Mouse (Mus musculus) heart, postnatal 25 days (tissue): ENCODE measurements around the gene Txndc16. TPM values are rescaled to one million over a fixed set of nuclear protein-coding genes. Genes with fewer than 3 reads are reported as not detected.

Source experiments
- DNase-seq: peaks from one replicate; pipeline ENCODE4 v3.0.0; 2022; ENCODE audit warnings: low spot score
- intact Hi-C: fragments of 180-260 bp; cut with DNase I; formaldehyde crosslinking; loops from one replicate; pipeline ENCODE4 v1.15.1; 2025
- total RNA-seq, 2 experiments: library from RNA; stranded (reverse); gene quantifications; 2 replicates each; pipeline ENCODE4 v1.2.3; 2021

Txndc16 gene
- 10 to 100 TPM; 11.0 to 13.2 TPM for total RNA-seq

GRCm38 (mm10) chr14:45220090-45220956, at the start of gene Txndc16:
Gene Txndc16 (minus strand): TSS chr14:45220328.
- intact Hi-C loops = no loop called here
- peak; percentile 54 for DNase-seq

- intact Hi-C loops = no loop called here
- DNase-seq = no peak
Observed at GRCm38 (mm10) chr14:45263831-45264592, 43.9 kb upstream of the Txndc16 start.

DNA sequence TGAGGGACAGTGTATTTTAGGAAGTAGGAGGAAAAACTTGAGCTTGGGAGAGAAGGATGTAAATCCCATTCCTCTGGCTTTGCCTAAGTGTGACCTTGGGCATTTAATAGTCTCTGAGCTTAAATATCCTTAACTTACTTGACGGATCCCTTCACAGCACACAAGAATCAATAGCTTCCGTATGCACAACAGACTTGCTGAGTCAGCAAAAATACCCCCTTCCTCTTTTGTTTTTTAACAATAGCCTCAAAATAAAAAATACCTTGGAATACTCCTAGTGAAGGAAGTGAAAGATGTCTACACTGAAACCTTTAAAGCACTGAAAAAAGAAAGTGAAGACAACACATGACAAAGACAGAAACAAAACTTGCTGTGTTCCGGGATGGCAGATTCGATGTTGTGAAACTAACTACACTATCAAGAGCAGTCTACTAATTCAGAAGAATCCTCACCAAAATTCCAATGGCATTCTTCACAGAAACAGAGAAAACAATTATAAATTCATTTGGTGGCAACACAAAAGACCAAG, 31.5 kb upstream of the Txndc16 start:
- no peak for DNase-seq
- intact Hi-C loops = no loop called here

DNA sequence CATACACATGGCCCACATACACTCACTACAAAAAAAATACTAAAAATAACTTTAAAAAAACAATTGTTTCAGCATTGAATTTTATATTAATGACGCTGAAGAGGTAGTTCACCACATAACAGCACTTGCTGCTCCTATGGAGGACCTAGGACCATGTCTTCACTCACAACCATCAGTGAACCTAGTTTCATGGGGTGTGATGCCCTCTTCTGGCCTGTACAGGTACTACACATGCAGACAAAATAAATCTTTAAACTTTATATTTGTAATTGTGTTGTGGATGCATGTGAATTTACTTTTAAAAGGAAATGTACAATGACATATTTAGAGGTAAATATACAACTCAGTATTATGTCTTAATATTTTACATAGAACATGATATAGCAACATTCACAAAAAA, 21.5 kb upstream of the Txndc16 start:
- DNase-seq = no peak
- intact Hi-C loops = no loop called here

DNA sequence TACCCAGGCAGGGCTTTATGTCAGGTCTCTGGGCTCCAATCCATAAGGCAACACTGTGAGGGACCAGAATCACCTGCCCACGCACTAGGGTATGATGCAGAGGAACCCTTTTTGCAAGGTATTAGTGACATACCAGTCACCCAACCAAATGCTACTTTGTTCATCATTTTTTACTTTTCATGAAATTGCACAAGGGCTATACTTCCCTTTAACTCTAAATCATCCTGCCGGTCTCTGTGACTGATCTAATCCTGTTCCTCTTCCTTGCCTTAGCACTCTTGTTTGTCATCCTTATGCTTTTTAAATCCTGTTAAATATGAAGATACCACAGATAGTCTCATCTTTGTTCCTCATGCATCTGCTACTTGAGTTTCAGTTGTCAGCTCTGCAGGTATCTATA, 18.9 kb upstream of the Txndc16 start:
- intact Hi-C loops = no loop called here
- no peak for DNase-seq

- DNase-seq = no peak
- intact Hi-C loops = no loop called here
Observed at GRCm38 (mm10) chr14:45220957-45221630, 966 bp upstream of the Txndc16 start.

GRCm38 (mm10) chr14:45219281-45220089, 643 bp downstream of the Txndc16 start, which contains the start of gene Gpr137c:
Gene Gpr137c (plus strand): TSS chr14:45219717.
- intact Hi-C loops = loop anchor here (10.0 kb wide), 2 partner anchors 95 to 435 kb away; partner anchors contain the start of genes Ddhd1 and Ero1l
- peak; percentile 99 for DNase-seq

- no peak for DNase-seq
- intact Hi-C loops = loop anchor here (10.0 kb wide), 2 partner anchors 97 to 437 kb away; partner anchors contain the start of genes Ddhd1 and Ero1l
Observed at GRCm38 (mm10) chr14:45217693-45218092, 2.4 kb downstream of the Txndc16 start.

GRCm38 (mm10) chr14:45216711-45217340, 3.3 kb downstream of the Txndc16 start:
- no peak for DNase-seq
- intact Hi-C loops = loop anchor here (10.0 kb wide), 2 partner anchors 98 to 438 kb away; partner anchors contain the start of genes Ddhd1 and Ero1l

GRCm38 (mm10) chr14:45211431-45211830, 8.7 kb downstream of the Txndc16 start:
- DNase-seq = no peak
- intact Hi-C loops = loop anchor here (10.0 kb wide), 2 partner anchors 103 to 443 kb away; partner anchors contain the start of genes Ddhd1 and Ero1l

- intact Hi-C loops = loop anchor here (10.0 kb wide), 2 partner anchors 104 to 444 kb away; partner anchors contain the start of genes Ddhd1 and Ero1l
Observed at GRCm38 (mm10) chr14:45210683-45211082, 9.4 kb downstream of the Txndc16 start.

GRCm38 (mm10) chr14:45200607-45201006, 19.5 kb downstream of the Txndc16 start:
- intact Hi-C loops = no loop called here

More at GRCm38 (mm10) chr14:45210683-45211082, 9.4 kb downstream of the Txndc16 start:
- no peak for DNase-seq

GRCm38 (mm10) chr14:45190999-45191398, 29.1 kb downstream of the Txndc16 start:
- intact Hi-C loops = no loop called here
- no peak for DNase-seq

More at GRCm38 (mm10) chr14:45200607-45201006, 19.5 kb downstream of the Txndc16 start:
- DNase-seq = no peak

DNA sequence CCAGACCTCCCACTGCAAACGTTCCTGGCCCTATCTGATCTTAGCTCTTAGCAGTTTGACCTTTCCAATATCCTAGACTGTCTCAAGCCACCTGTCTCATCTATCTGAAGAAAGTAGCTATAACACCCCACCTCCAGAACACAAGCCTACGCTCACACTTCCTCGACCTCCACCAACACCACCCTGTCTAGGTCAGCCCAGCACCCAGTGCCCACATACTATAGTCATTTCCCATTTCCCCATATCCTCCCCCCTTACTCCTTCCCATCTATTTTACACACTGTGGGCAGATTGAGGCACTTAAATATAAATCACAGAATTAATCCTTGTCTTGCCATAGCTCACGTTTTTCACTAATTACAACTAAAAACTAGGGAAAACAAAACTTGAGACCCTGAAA, 38.5 kb downstream of the Txndc16 start:
- intact Hi-C loops = no loop called here
- DNase-seq = no peak

- intact Hi-C loops = no loop called here
- DNase-seq = no peak
Observed at GRCm38 (mm10) chr14:45179606-45180005, 40.5 kb downstream of the Txndc16 start.

GRCm38 (mm10) chr14:45179186-45179585, 40.9 kb downstream of the Txndc16 start:
- no peak for DNase-seq
- intact Hi-C loops = no loop called here

DNA sequence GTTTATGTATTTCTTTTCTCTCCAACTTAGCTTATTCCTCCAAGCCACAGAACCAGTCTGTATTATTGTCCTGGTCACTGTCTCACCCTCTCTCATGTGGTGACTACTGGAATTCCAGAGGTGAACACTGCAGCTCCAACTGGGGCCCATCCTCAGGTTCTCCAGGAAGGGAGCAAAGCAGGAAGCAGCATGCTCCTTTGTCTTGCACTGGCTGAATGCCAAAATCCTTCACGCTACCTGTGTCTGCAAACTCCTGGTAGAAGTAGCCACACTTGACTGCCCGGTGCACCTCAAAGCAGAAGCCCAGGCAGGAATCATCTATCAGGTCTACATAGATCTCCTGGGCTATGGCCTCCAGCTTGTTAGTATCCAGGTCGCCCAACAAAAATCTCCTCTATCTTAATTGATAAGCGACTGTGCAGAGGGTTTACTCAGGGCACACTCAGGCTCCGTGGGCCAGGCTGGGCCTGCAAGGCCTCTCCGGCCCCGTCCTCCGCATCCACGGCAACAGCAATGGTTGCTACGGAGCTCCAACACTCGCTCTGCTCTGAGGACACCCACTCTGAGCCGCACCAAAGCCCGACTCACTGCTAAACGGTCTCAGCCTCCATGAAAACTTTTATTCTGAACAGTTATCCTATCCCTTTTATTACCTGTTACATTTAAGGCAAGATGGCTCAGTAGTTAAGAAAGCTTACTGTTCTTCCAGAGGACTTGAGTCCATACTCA, 45.0 kb downstream of the Txndc16 start:
- intact Hi-C loops = no loop called here
- no peak for DNase-seq

DNA sequence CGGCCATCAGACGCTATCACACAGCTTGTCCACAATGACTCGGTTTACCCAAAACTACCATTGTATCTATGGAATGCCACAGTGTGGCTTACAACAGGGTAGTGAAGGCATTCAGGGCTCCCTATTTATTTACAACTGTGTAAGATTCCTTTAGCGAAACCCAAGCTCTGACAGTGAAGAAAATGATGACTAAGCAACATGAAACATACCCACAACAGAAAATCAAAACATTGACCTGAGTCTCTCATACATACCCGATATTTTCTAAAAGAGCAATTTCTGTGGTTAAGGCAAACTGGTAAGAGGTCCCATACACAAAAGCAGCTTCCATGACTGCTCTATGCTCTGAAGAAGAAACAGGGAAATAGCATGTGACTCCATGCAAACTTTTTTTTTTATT, 47.9 kb downstream of the Txndc16 start:
- intact Hi-C loops = no loop called here
- no peak for DNase-seq
